Mouse (Mus musculus) heart, adult 8-10 months (tissue): ENCODE results near the gene Adora2b. TPM values are rescaled to one million over a fixed set of nuclear protein-coding genes. Genes with fewer than 3 reads are reported as not detected.

Experiments used
- DNase-seq: peaks from one replicate; pipeline ENCODE4 v3.0.0; 2022; ENCODE audit warnings: low spot score
- total RNA-seq, 4 experiments: library from RNA; stranded (reverse); gene quantifications; 2 replicates each; pipeline ENCODE4 v1.2.4; 2022

Gene Adora2b
- under 1 TPM; 0.33 to 1.00 (median 0.68) TPM for total RNA-seq

DNA sequence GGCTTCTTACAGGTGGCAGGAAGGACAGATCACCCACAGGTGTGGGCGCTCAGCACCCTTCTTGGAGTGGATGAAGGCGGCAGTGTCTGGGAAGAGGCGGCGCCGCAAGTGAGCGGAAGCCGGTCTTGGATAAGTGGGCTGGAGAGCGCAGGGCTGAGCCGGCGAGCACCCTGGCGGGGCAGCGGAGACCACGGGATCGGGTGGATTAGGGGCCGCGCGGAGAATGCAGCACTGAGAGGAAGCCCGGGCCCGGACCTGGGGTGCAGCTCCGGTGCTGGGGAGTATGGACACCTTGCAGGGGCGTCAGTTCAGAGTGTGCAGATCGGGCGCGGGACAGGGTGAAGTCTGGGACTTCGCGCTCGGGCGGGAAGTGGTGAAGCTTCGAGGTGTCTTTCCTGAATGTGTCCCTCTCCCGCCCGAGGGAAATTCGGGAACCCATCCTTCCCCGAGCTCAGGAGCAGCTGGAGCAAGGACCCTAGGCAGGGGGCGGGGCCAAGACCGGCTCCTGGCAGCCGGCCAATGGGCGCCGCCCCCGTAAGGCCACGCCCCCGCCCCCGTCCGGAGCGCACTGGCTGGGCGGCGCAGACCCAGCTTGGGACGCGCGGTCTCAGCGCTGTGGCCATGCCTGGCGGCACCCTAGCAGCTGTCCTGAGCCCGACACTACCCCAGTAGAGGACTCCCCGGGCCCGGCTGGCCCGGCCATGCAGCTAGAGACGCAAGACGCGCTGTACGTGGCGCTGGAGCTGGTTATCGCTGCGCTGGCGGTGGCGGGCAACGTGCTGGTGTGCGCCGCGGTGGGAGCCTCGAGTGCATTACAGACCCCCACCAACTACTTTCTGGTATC lies at the start of gene Adora2b:
Adora2b (plus strand) TSS at position 584 of the 844 bp plus-strand sequence.
- DNase-seq, result peak; percentile 31

DNA sequence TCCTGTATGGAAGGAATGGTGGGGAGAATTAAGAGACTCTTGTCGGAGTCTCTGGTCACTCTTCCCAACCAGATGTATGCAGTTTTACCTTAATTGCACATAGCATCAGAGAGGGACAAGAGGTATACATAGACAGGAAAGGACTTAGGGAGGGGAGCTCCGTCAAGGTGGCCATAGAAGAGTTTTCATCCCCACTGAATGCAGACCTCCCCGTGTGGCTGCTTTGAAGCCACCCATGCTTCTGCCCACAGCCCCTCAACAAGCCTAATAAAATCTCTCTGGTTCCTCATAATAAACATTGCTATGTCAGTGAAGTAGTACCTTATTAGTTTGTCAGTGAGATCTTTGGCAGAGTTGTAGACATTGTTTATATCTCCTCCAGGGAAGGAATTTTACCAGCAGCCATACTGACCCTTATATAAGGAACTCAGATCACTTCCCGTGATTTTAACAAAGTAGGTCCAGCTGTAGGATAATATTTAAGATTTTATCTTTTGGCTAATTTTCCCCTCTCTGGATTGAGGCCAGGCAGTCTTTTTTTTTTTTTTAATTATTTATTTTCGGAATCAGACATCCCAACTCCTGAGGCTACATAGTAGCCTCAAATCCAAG lies 47.8 kb upstream of the Adora2b start:
- DNase-seq, result no peak

DNA sequence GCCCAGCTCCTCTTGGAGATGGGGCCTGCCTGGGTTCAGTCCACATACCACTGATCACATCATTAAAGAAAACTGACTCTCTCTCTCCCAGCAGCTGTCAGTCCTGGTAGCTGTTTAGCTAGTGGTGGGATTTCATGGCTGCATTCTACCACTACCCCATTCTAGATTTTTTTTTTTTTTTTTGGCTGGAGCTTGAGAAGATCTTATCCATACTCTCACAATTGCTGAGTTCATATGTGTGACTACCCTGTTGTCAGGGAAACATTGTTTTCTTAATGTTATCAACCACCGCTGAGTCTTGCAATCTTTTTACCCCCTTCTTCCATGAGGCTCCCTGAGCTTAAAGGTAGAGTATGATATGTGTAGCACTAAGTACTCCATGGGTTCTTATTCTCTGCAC lies 46.1 kb upstream of the Adora2b start:
- DNase-seq, result no peak

DNA sequence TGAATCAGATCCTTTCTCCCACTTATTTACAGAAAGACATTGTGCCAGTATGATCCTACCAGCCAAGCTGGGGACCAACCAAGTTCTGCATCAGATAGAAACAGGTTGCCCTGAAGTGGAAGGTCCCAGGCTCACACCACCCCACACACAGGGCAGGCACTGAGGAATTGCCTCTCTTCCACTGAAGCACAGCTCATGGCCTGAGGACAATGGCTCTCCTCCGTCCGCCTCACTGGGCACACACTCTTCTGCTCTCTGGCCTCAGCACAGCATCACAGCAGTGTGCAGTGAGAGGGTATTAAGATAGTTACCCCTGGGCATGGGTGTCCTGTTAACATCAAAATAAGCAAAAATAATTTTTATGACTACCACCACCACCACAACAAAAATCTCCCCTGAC lies 39.7 kb upstream of the Adora2b start:
- no peak for DNase-seq

DNA sequence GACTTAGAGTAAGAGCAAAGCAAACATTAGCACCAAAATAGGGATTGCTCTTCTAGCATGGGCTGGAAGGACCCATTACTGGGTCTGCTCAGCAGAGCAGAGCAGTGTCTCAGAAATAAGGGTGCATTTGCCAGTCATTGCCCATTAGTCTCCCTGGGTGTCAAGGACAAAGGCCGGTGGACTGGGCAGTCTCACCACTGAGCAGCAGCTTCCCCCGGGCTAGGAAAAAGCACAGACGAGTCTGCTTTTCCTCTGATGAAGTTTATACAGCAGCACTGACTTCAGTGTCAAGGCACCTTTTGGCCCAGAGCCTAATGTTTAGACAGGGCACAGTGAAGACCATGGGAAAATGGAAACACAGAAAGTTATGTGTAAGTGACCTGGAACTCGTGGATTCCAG lies 38.9 kb upstream of the Adora2b start:
- no peak for DNase-seq

DNA sequence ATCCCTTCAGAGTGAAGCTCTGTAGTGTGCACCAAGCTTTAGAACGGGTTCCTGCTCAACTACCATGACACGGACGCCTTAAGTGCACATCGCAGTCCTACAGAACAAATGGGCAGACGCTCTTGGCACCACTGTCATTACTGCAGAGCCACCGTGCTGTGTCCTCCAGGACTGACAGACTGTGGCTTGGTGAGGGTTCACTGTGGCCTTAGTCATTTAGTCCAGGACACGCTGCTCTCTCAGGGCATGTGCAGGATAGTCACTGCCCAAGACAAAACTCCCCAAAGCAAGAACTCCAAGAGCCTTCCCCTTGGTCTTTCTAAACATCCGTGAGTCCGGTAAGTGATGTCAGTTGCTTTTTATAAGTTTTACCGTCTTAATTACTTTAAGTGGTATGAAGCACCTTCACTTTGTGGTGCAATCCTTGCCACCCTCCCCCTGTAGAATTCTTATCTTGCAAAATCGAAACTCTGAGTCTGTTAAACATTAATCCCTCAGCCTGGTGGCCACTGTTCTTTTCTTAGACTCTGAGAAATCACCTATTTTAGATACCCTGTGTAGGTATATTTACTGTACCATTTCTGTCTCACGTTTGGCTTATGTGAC lies 35.3 kb upstream of the Adora2b start:
- DNase-seq, result no peak

DNA sequence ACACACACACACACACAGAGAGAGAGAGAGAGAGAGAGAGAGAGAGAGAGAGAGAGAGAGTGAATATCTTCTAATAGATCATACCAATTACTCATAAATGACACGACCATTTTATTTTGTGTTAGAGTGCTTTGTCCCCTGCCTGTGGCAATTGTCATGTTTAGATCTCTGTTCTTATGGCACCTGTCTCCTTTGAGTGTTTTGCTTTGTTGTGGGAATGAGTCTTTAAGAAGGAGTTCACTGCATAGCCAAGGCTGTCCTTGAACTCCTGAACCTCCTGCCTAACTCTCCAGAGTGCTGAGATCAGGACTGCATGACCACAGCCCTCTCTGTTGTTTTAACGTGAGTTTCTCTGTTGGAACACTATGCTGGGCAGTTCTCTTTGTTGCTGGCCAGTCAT lies 33.7 kb upstream of the Adora2b start:
- no peak for DNase-seq

DNA sequence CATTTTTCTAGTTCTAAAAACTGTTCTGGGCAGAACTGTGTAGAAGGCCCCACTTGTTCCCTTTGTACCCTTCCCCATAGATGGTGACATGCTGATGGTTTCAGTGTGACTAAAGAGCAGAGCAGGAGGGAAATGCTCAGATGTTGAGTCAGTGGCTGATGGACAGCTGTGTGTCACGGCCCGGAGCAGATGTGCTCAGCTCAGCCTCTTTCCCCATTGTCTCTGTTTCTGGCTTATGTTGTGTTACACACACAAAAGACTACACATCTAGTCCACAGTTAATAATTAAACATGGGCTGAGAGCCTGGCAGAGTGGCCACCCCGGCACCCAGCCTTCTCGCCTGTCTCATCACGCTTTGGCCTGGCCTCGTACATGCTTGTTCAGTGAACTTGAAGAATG lies 31.0 kb upstream of the Adora2b start:
- DNase-seq, result no peak

DNA sequence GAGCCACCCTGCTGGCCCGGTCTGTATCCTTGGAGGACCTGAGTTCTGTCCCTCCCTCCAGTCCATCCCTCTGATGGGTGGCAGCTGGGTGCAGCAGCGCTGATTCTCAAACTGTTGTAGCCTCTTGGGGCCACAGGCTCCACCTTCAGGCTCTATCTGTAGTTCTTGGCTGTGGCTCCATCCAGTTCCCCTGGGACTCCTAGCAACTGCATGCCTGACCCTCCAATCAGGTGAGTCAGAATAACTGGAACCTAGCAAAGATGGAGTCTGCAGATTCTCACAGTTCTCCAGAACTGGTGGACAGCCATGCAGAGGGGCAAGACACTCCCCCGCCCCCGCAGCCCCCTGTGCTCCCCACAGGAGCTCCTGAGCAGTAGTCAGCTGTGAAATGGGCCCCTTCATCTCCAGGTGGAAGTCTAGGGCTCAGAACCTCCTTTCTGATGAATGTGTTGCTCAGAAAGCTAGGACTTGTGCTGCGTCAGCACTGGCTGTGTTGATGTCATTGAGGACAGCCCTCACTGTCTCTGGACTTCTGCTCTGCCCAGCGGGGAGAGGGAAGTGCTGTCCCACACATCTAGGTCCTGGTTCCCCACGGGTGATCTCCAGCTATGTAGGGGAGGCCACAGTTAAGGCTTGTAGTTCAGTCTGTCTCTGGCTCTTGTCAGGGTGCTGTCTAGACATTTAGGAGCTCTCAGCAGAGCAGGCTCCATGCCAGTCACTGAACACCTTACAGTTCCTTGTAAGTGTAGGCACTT lies 27.9 kb upstream of the Adora2b start:
- peak; percentile 19 for DNase-seq

DNA sequence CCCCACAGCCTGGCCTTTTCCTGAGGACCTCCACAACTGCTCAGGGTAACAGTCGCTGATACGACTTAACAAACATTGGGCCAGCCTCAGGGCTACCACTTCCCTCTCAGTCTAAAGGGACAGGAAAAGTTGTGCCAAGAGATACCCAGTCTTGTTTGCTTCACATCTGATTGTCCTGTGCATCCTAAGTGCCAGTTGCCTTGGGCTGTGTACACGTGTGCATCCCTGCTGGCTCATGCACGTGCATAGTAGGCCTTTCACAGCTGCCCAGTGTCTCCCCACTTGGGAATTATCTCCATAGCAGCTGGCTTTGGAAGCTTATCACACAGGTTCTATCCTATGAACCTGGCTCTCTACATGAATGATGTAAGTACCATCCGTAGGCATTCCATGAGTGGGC lies 25.4 kb upstream of the Adora2b start:
- no peak for DNase-seq

DNA sequence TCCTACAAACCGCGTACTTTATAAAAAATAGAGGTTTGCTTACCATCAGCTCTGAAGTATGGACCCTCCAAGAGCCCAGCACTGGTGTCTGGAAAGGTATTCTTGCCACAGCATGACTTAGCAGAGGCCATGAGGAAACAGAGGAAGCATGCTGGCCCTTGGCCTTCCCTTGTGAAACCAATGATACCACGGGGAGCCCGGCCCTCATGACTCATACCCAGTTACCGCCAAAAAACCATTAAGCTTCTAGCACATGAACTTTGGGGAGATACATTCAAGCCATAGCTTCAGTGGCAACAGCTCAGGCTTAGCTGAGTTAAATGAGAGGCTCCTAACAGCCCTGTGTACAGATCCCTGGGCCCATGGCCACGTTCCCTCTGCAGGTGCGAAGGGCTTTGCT lies 24.8 kb upstream of the Adora2b start:
- DNase-seq, result peak; percentile 46

DNA sequence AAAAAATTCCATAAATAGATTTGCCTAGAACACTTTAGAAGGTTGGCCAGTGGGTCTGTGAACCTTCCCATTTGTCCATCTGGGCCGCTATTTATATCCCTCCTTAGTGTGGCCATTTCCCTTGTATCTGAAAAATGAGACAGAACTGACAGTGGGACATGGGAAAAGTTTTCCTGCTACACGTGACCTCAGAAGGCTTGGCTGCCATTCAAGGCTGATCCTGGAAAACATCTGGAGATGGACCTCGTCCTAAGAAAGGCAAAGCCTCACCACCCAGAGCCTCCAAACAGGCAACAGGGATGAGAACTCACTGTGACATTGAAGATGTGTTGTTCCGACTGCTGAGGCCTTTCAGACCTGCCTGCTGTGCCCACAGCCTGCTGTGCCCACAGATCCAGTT lies 24.0 kb upstream of the Adora2b start:
- DNase-seq, result peak; percentile 50

DNA sequence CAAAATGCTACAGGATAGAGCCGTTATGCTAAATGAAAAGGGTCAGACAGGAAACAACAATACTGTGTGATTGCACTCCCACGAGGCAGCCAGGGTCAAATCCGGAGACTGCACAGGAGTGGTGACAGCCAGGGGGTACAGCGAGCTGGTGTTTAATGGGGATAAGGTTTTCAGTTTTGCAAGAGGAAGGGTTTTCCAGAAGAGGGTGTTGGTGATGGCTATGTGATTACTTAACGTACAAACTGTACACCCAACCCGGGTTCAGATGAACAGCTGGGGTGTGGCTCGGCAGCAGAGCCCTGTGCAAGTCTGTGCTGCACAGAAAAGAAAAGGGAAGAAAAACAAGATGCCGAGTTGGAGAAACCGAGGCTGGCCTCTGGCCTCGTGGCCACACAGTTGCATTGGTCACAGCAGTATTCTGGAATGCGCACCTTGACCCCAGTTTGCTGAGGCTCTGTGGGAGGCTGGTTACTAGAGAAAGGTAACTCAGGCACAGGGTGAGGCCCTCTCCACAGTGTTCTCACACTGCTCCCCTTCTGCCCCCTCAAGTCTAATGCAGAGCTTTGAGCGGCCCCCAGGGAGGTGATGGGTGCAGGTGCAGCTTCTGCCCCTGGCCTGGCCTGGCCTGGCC lies 8.0 kb upstream of the Adora2b start:
- DNase-seq, result no peak

DNA sequence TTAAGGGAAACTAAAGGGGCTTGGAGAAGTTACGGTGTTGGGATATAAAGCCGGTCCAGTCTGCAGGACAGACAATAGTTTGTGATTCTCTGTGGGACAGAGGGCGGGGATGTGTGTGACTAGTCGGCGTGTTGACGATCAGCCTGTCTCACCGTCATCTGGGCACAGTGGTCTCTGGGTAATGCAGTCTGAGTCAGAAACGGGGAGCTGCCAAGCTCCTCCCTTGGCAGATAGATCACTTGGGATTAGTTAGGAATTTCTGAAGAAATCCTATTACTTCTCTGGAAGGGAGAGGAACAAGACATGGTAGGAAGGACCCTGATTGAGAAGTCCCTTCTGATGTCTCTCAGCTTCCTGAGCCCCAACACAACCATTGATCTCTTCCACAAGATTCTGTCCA lies 4.9 kb upstream of the Adora2b start:
- DNase-seq, result no peak

DNA sequence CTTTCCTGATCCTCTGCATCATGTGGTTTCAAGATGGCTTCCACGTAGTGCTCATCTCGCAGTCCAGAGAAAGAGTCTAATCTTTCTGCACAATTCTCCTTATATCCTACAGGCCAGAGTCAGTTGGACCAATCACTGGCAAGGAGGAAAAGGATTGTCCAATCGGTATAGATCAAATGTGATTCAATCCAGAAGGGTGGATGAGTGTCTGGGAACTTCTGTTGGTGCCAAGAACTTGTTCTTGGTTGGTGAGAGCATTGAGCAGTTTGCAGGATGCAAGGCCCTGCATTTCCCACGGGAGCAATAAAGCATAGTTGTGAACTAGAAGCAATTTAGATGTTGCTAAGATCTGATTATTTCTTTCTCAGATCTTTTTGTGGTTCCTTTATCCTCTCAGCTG lies 4.3 kb upstream of the Adora2b start:
- no peak for DNase-seq

DNA sequence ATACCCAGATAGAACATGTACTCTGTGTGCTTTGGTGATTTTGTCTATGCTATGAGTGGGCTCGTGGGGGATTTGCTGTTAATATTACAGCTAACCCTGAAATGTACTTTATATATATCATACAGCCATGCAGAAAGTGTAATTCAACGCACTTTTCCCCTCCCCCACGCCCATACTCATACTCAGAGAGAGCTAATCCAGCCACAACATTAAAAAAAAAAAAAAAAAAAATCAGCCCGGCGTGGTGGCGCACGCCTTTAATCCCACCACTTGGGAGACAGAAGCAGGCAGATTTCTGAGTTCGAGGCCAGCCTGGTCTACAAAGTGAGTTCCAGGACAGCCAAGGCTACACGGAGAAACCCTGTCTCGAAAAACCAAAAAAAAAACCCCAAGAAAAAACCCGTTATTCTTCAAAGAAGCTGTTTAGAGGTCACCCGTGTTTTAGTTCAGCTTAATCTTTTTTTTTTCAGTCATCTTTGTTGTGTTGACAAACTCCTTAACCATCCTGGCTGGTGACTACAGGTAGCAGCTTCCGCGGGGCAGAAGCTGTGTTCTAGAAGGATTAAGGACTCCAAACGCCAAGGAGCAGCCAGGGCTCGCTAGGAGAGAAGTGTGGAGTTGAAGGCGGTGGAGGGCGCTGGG lies 904 bp upstream of the Adora2b start:
- DNase-seq, result no peak

DNA sequence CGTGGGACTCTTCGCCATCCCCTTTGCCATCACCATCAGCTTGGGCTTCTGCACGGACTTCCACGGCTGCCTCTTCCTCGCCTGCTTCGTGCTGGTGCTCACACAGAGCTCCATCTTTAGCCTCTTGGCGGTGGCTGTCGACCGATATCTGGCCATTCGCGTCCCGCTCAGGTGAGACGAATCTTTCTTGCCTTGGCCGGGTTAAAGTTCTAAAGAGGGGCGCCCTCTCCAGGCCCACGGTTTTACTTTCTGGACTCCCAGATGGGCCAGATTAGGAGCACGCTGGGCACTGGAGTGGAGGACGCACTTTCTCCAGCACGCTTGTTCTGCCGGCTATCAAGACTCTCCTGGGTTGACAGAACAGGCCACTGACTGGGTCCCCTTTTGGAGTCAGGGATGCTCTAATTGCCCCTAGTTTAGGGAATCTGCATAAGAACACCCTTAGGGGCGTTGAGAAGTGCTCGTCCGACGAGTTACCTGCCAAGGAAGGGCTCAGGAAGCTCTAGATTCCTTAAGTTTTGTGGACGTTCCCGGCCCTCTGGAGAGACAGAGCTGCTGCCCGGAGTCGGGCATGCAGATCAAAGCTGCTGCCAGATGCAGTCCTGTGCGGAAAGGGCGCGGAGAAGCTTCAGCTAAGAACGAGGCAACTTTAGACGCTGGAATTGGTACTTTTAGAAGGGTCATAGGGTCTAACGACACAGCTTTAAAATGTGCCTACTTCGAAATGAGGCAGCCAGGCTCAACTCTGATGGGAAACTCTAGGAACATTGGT lies 668 bp downstream of the Adora2b start:
- peak; percentile 24 for DNase-seq

DNA sequence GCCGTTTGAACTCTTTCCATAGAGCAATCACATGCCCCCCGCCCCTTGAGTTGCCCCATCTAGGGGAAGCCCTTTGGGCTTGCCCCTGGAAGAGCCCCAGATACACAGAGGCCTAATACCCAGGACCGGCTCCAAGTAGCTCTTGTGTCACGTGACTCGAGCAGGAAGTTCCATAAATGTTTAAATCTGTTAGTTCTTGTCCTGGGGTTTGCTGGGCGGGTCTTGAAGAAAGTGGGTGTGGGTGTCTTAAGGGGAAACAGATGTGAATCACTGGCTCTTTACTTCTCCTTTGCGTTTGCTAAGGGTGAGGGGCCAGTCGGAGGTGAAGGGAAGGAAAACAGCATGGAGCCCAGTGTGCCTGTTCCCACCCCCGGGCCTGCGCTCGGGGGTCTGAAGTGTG lies 2.3 kb downstream of the Adora2b start:
- peak; percentile 41 for DNase-seq

DNA sequence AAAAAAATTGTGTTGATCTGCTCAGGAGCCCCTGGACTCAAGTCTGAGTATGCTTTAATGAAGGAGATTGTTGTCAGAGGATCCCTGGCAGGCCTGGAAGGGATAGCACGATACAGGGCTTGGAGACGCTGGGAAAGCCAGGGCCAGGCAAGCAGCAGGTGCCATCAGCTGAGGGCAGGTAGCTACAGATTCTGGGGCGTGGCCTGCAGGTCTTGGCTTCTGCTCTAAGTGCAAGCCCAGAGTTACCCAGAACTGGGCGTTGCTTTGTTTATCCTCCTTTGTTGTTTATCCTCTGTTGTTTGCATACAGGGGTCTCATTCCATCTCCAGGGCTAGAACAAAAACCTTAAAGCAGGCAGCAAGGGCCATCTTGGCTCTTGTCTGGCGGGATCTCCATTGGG lies 4.6 kb downstream of the Adora2b start:
- no peak for DNase-seq

DNA sequence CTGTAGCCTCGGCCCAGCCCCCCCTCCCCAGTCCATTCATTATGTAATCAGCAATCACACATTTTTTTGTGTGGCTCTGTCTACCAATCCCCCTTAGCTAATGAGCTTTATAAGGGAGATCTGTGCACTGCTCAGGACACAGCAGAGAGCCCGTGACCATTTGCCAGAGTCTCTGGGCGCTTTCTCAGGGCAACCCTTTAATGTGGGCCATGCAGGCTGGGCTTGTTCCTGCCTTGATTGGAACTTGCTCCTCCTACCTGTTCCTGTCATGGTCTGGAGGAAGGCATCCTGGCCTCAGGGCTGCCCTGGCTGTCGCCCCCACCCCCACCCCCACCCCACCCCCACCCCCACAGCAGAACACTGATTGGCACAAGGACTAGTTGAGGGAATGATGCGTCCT lies 10.4 kb downstream of the Adora2b start:
- DNase-seq, result no peak

DNA sequence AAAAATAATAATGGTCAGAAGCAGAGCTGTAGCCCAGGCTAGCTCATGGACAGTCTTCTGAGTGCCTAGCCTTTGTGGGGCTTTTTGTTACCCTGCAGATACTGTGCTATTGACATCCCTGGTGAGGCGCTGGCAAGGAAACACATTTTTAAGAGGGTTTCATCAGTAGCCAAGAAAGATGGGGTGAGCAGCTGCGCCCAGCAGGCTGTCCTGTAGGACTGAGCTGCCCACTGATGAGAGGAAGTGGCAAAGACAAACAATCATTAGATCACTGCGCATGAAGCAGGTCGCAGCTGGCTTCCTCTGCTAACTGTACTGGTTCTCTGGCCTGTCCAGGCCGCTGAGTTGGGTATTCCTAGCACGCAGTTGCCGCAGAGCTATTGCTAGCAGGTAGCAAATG lies 14.8 kb downstream of the Adora2b start:
- no peak for DNase-seq
